Mouse (Mus musculus) left cerebral cortex, postnatal 36 days (tissue): ENCODE measurements at regions not wholly inside any gene's neighbourhood (a gene's known extent, or its start where the extent isn't known, plus 50 kb on each side); places are given as distances from the start of the nearest gene placed in this dataset.
"Not testable (repeated sequence)": the region's sequence is repeated elsewhere in the genome, so short reads cannot be mapped to it uniquely, and the experiment has no call there.

Experiments
- DNase-seq, 2 experiments: peaks; one replicate each; pipeline ENCODE4 v3.0.0; 2021 to 2022; ENCODE audit warnings: low spot score in 2 of 2, mixed read lengths in 1 of 2
- intact Hi-C: fragments of 180-260 bp; cut with DNase I; formaldehyde crosslinking; loops from one replicate; pipeline ENCODE4 v1.15.1; 2025

DNA sequence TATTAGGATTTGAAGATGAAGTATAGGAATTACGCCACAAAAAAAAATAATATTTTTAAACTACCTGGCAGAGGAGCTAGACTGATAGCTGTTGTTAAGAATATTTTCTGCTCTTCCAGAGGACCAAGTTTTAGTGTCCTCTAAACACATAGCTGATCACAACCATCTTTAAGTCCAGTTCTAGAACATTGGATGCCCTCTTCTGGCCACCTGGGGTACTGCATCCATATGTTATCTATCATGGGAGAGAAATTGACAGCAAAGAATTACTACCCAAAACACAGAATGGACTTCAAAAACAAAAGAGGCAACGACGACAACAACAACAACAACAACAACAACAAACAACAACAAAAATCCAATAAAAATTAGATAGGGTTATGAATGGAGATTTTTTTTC lies 71.0 kb upstream of the Prl4a1 start:
- intact Hi-C loops = no loop called here
- DNase-seq = peak; percentile 7 to 29

DNA sequence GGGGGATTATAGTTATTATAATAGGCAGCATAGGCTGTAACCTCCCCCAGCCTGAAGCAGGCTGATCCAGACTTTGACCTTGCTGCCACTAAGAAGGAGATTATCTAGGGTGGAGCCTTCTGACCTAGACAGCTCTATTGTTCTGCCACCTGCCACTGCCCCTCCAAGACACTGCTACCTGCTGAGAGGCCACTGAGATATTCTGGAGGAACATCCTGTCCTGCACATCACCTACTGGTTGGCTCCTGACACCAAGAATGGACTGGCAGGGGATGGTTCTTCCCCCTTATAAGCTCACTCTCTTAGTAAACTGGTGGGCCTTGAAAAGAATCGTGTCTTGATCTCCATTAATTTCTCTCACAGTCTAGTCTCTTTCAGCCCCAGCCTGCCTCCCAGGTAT lies 55.6 kb upstream of the Prl4a1 start:
- intact Hi-C loops, DNase-seq: not testable (repeated sequence)

DNA sequence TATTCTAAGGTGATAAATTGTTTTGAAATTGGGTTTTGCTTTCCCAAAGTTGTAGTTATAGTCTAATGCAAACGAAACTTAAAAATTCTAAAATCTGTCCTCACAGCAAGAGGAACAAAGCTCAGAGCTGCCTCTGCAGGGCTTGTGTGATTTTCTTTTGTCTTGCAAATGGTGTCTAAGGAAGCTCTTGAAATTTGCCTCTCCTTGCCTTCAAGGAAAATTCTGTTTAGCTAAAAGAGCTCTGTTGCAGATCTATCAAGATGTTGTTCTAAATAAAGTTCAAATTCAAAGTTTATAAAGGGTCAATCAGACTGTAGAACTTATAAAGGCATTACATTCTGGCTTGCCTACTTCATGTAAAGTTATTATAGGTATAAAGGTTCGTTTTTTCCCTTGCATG lies 53.6 kb upstream of the Prl4a1 start:
- intact Hi-C loops, DNase-seq: not testable (repeated sequence)

DNA sequence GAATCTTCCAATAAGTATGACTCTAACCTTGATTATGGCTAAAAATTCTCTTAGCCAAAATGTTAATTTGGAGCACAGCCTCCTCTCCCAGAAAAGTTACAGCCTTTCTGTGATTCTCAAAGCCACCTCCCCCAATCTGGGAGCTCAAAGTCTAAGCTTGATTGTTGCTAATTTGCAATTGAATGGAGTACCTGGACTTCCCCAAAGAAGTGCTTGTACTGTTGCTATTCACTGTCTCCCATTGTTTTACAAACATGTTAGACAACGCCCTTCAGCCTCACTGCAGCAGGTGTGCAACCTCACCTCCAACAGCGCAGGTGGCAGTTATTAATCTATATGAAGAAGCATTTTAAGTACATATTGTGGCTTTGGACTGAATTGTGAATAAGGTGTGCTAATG lies 50.0 kb upstream of the Prl4a1 start:
- intact Hi-C loops, DNase-seq: not testable (repeated sequence)
